Mouse (Mus musculus) retina, adult 2 months (tissue): ENCODE results near the gene Stk39.

ENCODE experiments used
- DNase-seq: peaks from one replicate; pipeline ENCODE4 v3.0.0-alpha.2; 2012; ENCODE audit warnings: low read depth, low spot score

The Stk39 gene

DNA sequence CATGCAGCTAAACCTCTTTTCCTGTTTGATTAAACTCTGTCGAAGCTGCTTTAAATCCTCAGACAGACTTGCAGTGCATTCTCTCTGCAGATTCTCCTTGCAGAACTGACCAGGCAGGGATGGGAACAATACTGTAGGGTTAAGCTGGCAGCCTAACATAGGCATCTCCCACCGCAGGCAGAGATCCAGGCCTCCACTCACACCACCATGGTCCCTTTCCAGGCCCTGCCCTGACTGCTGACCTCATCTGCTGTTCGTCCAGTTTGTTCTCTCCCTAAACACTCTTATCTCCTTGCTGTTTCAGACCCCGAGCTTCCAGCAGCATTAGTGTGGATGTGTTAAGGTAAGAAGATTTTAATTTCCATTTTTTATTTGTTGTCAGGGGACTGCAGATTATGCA, 182.1 kb downstream of the Stk39 start:
- DNase-seq, result no peak

DNA sequence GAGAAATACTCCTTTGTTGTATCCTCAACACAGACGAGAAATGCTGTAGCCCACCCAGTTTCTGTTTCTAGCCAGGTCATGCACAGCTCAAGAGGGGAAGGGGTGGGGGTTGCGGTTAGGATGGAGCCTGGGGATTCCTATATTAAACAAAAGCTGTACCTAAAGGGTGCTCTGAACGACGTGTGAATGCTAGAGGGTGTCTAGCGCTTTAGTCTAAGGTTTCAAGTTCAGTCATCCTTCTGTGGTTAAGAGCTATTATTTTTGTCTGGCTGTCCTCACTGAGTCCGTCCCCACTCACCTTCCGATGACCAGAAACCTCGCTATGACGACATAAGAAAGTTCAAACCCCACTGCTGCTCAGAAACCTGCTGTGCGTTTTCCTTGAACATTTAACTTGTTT, 182.9 kb downstream of the Stk39 start:
- no peak for DNase-seq

DNA sequence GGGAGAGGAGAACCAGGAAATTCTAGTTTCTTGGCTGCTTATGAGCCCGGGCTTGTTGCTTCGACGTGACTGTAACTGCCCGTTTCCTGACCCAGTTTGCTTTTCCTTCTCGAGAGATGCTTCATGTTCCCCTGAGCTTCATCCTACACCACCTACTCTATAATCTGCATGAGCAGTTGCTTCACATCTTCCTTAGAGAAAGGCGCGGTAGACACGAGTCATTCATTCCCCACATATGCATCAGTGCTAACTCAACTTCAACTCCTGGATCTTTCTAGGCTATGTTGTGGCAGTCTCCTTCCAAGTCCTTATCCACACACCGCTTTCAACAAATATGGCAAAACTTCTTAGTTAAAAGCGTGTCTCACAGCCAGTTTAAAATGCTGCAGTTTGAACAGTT, 184.0 kb downstream of the Stk39 start:
- no peak for DNase-seq

DNA sequence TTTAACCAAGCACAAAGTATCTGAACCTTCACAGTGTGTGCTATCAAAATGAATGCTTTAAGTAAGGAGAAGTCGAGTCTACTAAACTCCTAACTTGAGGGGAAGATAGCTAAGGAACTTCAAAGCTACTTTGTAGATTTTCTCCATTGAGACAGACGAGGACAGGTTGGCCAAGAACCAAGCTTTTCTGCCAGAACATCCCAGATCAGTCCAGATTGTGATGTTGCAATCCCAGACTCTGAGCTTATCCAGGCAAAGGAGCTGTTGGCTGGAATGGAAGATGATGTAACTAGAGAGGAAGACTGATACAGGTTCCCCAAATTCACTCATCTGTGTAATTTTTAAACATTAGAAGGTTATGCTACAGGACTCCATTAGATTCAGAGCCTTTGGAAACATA, 187.7 kb downstream of the Stk39 start:
- DNase-seq, result no peak

DNA sequence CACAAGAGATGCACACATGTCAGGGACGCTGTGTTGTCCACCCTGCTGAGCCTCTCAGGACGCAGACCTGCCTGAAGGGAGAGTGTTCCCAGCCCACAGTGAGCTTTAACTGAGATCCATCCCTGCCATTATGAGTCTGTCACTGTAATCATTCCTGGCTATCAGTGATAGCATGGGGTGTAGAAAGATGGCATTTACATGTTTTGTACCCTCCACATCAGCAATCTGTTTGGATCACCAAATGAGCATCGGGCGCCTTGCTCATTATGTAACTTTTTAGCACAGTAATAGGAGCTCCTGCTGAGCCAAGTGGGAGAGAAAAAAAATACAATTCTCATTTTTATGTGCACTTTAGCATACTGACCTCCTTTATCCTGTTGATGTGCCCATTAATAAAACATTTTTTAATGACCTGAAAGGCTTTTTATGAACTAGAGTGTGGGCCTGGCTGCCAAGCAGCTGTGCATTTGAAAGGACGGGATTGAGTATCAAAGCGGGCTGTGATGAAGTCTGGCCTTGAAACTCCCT, 189.0 kb downstream of the Stk39 start:
- DNase-seq, result no peak

DNA sequence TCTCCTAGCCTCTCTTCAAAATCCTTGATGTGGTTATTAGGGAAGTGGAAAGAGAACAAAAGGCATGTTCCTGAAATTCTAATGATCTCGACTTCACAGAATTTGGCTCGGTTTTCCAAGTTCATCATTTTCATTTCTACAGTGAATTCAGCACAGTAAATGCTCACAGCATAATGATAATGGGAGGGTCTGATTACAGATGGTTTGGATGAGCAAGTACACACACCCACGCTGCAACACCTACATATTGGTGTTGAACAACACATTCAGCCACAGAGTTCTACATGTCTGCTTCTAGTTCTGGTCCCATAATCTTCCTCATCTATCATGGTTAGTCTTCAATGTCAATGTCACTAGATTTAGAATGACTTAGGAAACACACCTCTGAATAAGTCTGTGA, 190.5 kb downstream of the Stk39 start:
- DNase-seq, result no peak

DNA sequence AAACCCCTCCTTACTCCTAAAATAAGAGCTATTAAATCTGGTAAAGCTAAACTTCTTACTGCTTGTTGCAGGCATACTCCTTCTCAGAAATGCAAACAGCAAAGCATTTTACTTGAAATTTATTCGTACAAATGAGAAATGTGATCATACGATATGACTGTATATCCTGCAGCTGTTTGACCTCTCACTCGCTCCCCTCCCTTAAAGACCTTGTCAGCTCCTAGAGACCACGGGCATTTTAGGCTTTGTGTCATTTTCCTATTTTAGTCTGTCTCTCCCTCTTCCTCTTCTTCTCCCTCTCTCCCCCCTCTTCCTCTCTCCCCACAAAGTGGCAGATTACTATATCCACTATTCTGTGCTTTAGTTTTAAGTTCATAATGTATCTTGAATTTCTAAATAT, 200.8 kb downstream of the Stk39 start:
- DNase-seq, result no peak

DNA sequence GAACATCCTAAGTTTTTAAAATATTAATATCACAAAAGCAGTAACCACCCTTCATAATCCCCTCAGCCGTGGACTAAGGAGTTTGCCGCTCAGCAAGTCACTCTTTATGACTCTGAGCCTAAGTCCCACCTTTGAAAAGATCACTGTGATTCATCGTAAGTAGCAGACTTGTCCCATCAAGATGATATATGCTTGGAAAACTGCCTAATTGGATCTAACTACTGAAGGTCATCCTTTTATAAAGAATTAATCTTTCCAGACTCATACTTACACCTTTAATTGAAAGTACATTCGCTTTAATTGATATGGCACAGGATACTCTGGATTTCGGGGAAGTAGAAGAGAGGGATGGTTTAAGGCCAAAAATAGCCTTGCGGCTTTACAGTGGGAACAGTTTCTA, 201.2 kb downstream of the Stk39 start:
- no peak for DNase-seq

DNA sequence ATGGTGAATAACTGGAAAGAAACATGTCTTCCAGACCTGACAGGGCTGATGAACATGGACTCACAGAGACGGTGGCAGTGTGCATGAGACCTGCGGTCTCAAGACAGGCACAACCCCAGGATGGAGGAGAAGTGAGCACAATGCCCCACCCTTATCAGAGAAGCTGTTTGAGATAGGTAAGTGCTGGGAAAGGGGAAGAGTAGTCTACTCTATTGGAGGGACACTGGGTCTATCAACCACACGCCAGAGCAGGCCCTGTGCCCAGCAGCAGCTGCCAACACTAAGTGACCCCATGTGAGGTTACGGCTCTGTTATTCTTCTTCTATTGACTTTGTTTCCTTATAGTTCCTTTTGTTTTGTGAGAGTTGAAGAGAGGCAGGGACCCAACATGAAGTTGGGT, 202.4 kb downstream of the Stk39 start:
- no peak for DNase-seq

DNA sequence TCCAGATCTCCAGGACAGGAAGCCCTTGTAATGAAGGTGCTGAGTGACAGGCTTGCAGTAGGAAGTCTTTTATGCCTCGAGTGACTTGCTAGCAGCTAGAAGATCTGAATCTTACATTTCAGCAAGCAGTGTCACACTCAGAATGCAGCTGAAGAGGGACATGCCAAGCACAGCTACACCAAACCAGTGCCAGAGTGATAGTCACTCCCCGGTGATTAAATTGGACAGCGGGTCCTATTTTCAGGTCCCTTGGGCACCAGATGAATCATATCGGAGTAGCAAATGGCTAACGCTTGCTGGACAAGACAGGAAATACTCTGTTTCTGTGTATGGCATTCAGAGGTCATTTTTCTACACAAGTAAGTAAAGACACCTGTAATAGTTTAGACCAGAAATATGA, 207.2 kb downstream of the Stk39 start:
- no peak for DNase-seq

DNA sequence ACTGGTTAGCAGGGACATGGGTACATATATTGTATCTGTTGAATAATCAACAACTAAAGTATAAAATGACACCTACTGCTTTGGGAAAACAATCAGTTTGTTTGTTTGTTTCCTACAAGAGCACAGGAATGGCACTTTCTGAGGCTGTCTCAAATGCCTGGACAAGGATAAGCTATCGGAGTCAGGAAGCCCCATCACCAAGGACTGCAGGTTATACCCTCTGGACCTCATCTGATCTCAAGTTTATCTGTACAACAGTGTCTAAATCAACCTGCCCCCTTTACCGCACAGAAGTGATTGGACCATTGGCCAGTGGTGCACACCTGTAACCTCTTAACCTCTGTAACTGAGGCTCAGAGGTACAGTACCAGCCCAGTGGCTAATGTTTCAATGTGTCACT, 211.2 kb downstream of the Stk39 start:
- DNase-seq, result no peak

DNA sequence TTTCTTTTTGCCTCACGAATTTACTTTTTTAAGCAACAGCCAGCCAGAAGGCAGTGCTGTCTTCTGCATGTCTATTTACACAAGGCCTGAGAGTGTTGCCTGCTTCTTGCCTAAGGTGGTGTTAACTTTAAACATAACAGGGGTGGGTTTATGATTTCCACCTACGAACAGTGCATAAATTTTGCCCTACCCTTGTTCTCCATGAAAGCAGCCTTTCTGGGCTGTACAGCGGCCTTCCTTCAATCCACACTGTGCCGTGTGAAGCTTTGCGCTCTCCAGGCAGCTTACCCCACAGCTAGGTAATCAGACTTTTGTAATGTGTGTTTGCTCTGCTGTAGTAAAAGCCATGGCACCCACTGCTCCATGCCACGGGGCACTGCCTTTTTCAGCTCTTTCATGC, 214.5 kb downstream of the Stk39 start:
- DNase-seq, result no peak

DNA sequence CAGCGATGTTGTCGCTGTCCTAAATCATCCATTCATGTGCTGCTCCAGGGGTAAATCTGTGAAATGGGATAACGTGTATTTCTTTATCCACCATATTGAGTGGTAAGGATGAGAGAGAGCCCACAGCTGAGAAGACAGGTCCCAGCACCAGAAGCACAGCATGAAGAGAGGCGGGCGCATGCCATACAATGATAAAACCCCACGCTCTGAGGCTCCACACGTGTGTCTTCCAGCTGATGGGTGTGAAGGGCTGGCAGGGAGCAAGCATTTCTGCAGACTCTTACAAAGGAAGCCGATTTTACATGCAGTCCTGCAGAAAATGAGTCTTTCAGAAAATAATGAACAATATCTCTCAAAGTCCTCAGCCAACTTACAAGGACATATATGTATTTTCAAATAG, 215.6 kb downstream of the Stk39 start:
- no peak for DNase-seq

DNA sequence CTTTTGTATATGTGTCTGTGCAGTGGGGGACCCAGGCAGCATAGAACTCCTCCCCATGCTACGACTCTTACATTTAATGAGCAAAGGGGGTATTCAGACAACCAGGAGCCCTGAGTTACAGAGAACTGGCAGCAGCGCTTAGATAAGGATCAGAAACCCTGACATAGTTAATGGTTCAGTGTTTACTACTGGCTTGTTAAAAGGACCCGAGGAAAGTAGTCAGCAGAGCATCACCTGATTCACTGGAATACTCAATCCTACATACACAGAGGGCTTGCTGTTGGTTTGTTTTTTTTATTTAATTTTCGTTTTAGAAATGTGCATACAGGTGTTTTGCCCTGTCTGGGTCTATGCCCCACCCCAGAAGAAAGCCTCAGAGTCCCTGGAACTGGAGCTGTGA, 217.3 kb downstream of the Stk39 start:
- no peak for DNase-seq

DNA sequence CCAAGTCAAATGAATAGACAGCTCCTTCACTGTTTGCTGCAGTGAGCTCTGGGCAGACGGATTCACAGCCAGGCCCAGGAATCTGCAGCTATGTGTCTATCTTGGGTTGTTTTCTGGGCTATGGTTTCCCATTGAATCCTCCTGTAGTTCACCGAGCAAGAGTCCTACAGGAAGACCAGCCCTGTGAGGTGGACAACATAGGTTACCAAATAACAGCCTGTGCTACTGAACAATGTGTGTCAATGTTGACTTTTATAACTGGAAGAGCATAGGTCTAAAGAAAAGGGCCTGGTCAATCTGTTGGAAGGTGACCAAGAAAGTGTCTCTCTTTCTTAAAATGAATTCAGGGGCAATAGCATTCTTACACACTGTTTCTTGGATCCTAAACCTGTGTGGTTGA, 218.8 kb downstream of the Stk39 start:
- no peak for DNase-seq

DNA sequence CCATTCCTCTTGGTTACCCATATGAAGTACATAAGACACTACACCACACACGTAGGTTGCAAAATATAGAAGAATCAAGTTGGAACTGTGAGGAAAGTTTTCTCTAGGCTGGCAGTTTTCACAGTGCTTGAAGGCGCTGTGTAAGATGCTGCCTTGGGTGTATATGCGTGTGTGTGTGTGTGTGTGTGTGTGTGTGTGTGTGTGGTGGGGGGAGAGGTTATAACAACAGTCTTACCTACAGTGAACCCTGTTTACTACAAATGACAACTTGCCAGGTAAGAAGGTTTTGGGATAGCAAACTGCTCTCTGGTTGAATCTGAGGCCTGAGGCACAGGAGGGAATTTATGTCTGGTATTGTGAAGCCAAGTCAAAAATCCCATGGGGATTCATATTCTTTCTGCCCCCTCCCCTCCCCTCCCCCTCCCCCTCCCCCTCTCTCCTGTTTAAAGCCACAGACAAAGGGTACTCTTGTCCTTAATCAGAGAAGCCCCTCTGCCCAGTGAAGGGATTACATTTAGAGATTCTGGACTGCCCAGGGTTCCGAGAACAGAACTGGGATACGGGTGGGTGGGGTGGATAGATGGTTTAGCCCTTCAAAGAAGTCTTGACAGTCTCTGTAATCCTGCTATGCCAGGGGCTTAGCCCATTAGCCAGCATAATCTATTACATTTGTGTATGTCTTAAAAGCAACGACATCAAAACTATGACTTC, 219.9 kb downstream of the Stk39 start:
- no peak for DNase-seq

DNA sequence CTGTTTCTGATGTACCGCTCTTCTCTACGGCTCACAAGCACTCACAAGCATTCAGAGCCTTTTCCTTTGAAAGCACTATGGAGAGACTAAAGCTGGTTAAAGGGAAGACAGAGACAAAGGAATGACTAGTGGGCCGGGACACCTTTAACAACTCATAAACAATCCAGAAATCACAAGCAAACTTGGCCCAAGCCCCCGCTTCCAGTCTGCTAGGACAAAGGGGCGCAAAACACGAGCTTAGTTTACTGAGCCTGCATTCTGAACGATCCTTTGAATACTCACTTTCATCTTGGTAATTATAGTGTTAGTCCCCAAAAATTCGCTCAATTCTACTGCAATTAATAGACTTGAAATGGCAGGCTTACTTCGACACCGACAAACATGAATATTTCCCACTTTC, 221.2 kb downstream of the Stk39 start:
- no peak for DNase-seq

DNA sequence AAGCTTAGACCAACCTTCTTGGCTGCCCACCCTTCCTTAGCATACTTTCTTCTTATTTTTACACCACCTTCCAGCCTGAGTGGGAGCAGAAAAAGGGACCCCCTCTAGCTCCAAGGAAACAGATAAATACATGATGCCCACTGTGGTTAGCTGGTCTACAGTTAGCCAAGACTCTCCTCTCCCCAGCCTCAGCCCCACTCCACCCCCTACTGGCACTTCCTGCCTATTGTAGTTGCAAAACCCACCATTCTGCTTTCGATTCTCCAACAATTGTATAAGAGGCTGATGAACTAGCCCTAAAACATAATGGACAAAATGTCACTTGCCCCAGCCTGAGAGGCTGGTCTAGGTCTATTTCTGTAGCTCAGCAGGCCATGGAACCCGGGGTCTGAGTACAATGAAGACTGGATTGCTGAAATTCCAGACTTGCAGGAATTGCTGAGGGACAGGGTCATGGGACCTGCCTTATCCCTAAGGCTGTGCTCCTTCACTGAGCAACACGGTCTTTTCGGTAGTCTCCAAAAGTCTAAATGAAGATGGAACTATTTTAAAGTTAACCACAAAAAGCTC, 222.1 kb downstream of the Stk39 start:
- no peak for DNase-seq

DNA sequence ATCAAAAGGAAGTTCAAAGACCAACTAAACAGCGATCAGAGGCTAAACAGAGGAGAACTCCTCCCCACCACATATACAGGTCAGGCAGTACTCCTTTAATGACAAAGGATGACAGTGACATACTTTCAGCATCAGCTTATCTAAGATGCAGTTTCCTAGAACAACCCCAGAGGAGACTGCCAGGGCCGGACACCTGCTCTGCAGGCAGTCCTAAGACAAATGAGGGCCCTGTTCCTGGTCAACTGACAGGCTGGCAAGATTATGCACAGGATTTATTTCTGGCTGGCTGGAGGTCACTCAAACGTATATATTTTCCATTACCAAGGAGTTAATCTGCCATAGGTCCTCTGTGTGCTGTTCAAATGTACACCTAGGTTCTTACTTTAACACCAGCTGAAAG, 225.8 kb downstream of the Stk39 start:
- no peak for DNase-seq

DNA sequence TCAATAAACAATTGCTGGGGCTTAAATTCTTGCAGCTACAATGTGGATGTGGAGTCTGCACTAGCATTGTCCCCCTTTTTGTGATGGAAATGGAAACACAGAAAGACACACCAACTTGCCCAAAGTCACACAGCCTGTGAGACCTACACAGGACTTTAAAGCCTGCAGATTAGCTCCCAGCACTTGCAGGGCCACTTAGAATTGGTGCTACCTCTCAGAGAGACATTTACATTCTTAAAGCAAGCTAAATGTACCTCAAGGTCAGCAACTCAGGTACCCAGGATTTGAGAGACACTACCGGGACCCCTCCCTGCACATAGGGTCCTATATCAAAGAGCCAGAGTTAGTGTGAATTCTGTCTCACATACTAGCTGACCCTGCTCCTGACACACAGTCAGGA, 227.5 kb downstream of the Stk39 start:
- no peak for DNase-seq

DNA sequence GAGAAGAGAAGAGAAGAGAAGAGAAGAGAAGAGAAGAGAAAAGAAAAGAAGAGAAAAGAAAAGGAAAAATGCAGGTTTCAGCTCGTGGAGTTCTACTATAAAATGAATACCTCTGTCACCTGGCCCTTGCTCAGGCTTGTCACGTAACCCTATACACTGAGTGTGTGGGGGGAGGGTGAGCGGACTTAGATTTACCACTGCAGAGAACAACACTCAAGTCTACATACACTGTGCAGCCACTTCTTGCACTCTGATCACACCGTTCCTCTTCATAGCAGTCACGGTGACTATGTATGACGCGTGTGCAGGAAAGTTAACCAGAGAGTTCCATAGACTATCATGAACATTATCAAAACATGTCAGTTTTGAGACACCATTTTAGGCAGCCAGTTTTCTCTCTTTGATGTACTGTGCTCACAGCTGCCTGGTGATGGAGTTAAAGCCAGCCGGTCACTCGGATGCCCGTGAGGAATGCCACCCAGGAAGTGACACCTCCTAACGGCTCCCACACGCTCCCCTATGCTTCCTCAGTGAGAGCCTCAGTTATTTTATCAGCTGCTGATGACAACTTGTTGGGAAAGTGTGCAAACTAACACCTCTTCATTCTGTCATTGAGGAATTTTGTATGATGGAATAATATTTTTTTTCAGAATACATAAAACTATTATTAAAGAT, 228.1 kb downstream of the Stk39 start:
- no peak for DNase-seq

DNA sequence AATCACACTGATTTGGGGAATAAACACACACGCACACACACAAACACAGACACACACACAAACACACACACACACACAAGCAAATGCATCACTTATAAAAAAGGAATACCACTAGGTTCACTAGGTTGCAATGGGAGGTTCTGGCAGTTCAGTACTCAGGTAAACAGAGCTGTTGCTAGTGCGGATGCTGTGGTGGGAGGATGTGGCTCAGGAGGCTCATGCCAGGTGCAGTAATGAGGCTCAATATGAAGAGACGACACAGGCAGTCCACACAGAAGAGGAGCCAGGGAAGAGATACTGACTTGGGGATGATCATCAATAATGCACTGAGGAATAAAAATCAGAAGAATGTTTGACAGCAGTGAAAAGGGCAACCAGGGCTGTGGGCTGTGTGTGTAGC, 228.8 kb downstream of the Stk39 start:
- peak; percentile 23 for DNase-seq

DNA sequence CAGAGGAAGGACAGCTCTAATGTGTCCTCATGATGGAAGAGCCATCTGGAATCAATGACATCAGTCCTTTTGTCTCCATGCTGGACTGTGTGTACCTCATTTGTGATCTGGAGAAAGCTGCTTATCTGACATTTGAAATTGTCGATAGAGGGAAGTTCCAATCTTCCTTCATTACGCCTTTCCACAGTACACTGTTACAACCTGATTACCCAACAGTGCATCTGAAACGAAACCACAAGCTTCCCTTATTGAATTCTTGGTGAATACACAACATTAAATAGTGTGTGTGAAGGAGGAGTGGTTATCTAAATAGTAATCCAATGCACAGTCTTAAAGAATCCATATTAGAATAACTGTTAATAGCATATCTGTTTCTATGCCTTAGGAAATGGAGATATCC, 230.0 kb downstream of the Stk39 start:
- DNase-seq, result no peak
